ENCODE assay signal across 9 mouse cellular contexts in the genomic region with DNA sequence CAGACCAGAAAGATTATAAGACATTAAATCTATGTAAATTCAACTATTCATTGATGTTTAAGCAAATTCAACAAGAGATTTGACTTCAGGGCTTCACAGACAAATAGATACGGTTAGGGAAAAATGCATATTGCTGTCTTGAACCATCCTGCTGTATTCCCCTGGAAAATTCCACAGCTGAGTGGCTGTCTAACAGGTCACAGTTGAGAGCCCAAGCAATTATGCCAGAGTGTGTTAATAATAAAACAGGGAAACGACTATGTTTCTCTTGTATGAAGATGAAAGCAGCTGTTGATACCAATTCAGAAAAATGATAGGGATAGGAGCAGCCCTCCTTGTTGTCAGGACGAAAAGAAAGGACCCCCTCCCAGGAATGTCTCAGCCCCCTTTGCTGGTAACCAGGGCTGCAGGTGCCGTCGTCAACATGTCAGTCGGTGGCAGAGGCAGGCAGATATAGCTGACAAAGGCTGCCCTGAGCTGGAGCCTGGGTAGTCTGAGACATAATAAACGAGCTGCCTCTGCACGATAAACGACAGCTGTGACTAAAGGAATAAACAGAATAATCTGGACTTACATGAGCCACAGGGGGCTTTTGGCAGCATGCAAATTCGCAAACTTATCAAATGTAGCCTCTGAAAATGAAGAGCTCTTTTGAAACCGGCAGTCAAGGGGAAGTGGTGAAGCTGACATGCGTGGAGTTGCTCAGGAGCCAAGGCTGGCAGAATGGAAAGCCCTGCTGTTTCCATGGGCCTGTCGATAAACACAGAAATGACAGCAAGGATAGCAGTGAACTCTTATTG.
DNase-seq lines count a peak whose midpoint lies in the region; ATAC-seq lines count a peak whose summit lies in the region.
"Had no signal": no experiment of that assay in that cellular context is flagged by ENCODE, and none has a peak within 500 bp of the region (broad histone marks: within the 10 kb centered on the region; RNA-seq: fewer than 3 reads in every experiment).

No protein-coding gene starts in this region.

- H3K9me3 ChIP-seq in hindbrain, embryonic 12.5 days (replicated peaks): no peaks in the 10 kb centered on the region
- no peaks in the 10 kb centered on the region for H3K9me3 ChIP-seq in neural tube, embryonic 13.5 days
- H3K9me3 ChIP-seq: lung, embryonic 15.5 days had no signal

- peak; percentile 95 for ATAC-seq in hindbrain, embryonic 12.5 days (ENCODE audit: low FRiP score)
- ATAC-seq in neural tube, embryonic 13.5 days (ENCODE audit: low read depth): peak; percentile 76

- H3K9ac ChIP-seq in hindbrain, embryonic 12.5 days: no peak overlapping the region
- 0 out of 2 replicates have a peak overlapping the region, but pooled peaks have one; percentile 2 for H3K9ac ChIP-seq in neural tube, embryonic 13.5 days
- H3K9ac ChIP-seq: lung, embryonic 15.5 days had no signal

- H3K27ac ChIP-seq in hindbrain, embryonic 12.5 days: peak overlapping the region; percentile 36
- H3K27ac ChIP-seq in neural tube, embryonic 13.5 days (replicated peaks): peak overlapping the region; percentile 65
- H3K27ac ChIP-seq: lung, embryonic 15.5 days had no signal

- H3K27me3 ChIP-seq in hindbrain, embryonic 12.5 days: no peaks in the 10 kb centered on the region
- no peaks in the 10 kb centered on the region for H3K27me3 ChIP-seq in neural tube, embryonic 13.5 days
- H3K27me3 ChIP-seq: lung, embryonic 15.5 days had no signal

- no peaks in the 10 kb centered on the region for H3K36me3 ChIP-seq in hindbrain, embryonic 12.5 days
- H3K36me3 ChIP-seq in neural tube, embryonic 13.5 days: no peaks in the 10 kb centered on the region
- H3K36me3 ChIP-seq: lung, embryonic 15.5 days had no signal

- intact Hi-C loops in left cerebral cortex, postnatal 4 days (cut with DNase I): no loop called here
- intact Hi-C loops in left cerebral cortex, postnatal 36 days (cut with DNase I): no loop called here

- H3K4me3 ChIP-seq in hindbrain, embryonic 12.5 days: no peak overlapping the region
- no peak overlapping the region for H3K4me3 ChIP-seq in neural tube, embryonic 13.5 days
- H3K4me3 ChIP-seq: lung, embryonic 15.5 days had no signal

- peak; percentile 46 for DNase-seq in left cerebral cortex, postnatal 4 days
- no peak for DNase-seq in left cerebral cortex, postnatal 36 days (ENCODE audit: low spot score in 2 of 2)
- peak; percentile 46 to 48 for DNase-seq in kidney, postnatal 36 days
- DNase-seq in adrenal gland, postnatal 4 days (ENCODE audit: low spot score in 2 of 2): no peak
- DNase-seq in cerebellum, adult 9-11 months: no peak
- DNase-seq: heart, postnatal 14 days had no signal

- WGBS in hindbrain, embryonic 12.5 days: 26% methylated on average over 13 of the region's 13 CpGs
- WGBS in neural tube, embryonic 13.5 days: 26% methylated on average over 13 of the region's 13 CpGs

- peak overlapping the region; percentile 22; the same call in 1 of the 2 replicates for H3K4me2 ChIP-seq in hindbrain, embryonic 12.5 days (replicated peaks)
- H3K4me2 ChIP-seq in neural tube, embryonic 13.5 days: peak overlapping the region; percentile 36
- H3K4me2 ChIP-seq: lung, embryonic 15.5 days had no signal

- peaks cover 3% of the 10 kb centered on the region; the same call in 1 of the 2 replicates for H3K4me1 ChIP-seq in hindbrain, embryonic 12.5 days
- peaks cover 13% of the 10 kb centered on the region for H3K4me1 ChIP-seq in neural tube, embryonic 13.5 days (replicated peaks)
- H3K4me1 ChIP-seq: lung, embryonic 15.5 days had no signal

Comparison
In these comparisons a context has a peak if more than half of its experiments do, and no peak if none do; other contexts are left out.
1. DNase-seq: peak in left cerebral cortex, postnatal 4 days (single experiment) and kidney, postnatal 36 days (2 of 2); none in left cerebral cortex, postnatal 36 days (0 of 2), adrenal gland, postnatal 4 days (0 of 2) and cerebellum, adult 9-11 months (single experiment).